In the genomic region with DNA sequence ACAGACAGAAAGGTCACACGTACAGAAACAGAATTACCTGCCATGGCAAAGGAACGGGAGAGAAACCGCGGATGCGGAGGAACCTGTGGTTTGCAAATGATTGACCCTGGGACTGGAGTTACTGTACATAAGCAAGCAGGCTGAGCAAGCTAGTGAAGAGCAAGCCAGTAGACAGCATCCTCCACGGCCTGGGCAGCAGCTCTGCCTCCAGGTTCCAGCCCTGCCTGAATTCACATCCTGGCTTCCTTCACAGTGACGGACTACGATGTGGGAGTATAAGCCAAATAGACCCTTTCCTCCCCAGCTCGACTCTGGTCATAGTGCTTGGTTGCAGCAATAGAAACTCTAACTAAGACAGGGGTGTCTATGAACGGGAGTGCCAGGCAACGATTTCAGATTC, we compare ENCODE assay signal across 13 mouse cellular contexts.
DNase-seq lines count a peak whose midpoint lies in the region; ATAC-seq and TF ChIP-seq lines count a peak whose summit lies in the region.
"Had no signal": no experiment of that assay in that cellular context is flagged by ENCODE, and none has a peak within 500 bp of the region (broad histone marks: within the 10 kb centered on the region; RNA-seq: fewer than 3 reads in every experiment).

No protein-coding gene starts in this region.

- no peak for TF ChIP-seq CTCF in left cerebral cortex, adult 2 months (IDR thresholded peaks at IDR 0.05)
- TF ChIP-seq CTCF in Patski (IDR thresholded peaks at IDR 0.05), result no peak

- H3K4me3 ChIP-seq in left cerebral cortex, adult 2 months, result peak overlapping the region; percentile 39
- no peak overlapping the region for H3K4me3 ChIP-seq in midbrain, embryonic 16.5 days (ENCODE audit: low read depth, low read length)
- H3K4me3 ChIP-seq: hindbrain, embryonic 12.5 days had no signal

- no peak overlapping the region for H3K9ac ChIP-seq in midbrain, embryonic 16.5 days (ENCODE audit: low read depth, low read length)
- H3K9ac ChIP-seq: hindbrain, embryonic 12.5 days had no signal

- H3K4me2 ChIP-seq in midbrain, embryonic 16.5 days (ENCODE audit: low read length), result no peak overlapping the region
- H3K4me2 ChIP-seq: hindbrain, embryonic 12.5 days had no signal

- POLR2A ChIA-PET in Patski (lab: Charles Lee), result interaction anchor here (0.7 kb wide), 1 partner anchor 166 kb away, joined by 3 read pairs; no protein-coding TSS in a partner anchor

- peak overlapping the region; percentile 53 for H3K27ac ChIP-seq in left cerebral cortex, adult 2 months
- no peak overlapping the region for H3K27ac ChIP-seq in midbrain, embryonic 16.5 days (ENCODE audit: low read length)
- H3K27ac ChIP-seq: hindbrain, embryonic 12.5 days had no signal

- H3K27me3 ChIP-seq in Patski, result no peaks in the 10 kb centered on the region
- no peaks in the 10 kb centered on the region for H3K27me3 ChIP-seq in midbrain, embryonic 16.5 days (ENCODE audit: control insufficient read depth, insufficient read depth, low read depth, low read length)
- H3K27me3 ChIP-seq: hindbrain, embryonic 12.5 days had no signal

- no peaks in the 10 kb centered on the region for H3K4me1 ChIP-seq in midbrain, embryonic 16.5 days (ENCODE audit: control insufficient read depth, insufficient read depth, low read length)
- H3K4me1 ChIP-seq: hindbrain, embryonic 12.5 days had no signal

- peak; percentile 71 for ATAC-seq in Patski
- no peak for ATAC-seq in midbrain, embryonic 16.5 days
- ATAC-seq: intestine, embryonic 16.5 days had no signal

- no peaks in the 10 kb centered on the region for H3K36me3 ChIP-seq in midbrain, embryonic 16.5 days (ENCODE audit: control insufficient read depth, insufficient read depth, low read length)
- H3K36me3 ChIP-seq: hindbrain, embryonic 12.5 days had no signal

- intact Hi-C loops in left cerebral cortex, adult 2 months (cut with DNase I), result no loop called here

- 93% methylated on average over 11 of the region's 11 CpGs for WGBS in midbrain, embryonic 16.5 days

- no peak for DNase-seq in left cerebral cortex, adult 2 months (ENCODE audit: extremely low spot score in 1 of 2, low spot score in 2 of 2)
- DNase-seq in left cerebral cortex, adult 11 months (ENCODE audit: low spot score), result no peak
- no peak for DNase-seq in Patski (ENCODE audit: low read depth, low spot score)
- DNase-seq in kidney, adult 18-20 months, result peak; percentile 29
- peak; percentile 26 to 38 for DNase-seq in kidney, postnatal 4 days
- no peak for DNase-seq in urinary bladder, postnatal 36 days (ENCODE audit: low spot score in 2 of 2)
- no peak for DNase-seq in urinary bladder, postnatal 4 days (ENCODE audit: low spot score in 2 of 2)
- DNase-seq: cerebellum, adult 18-20 months; embryo, embryonic 11 days; liver had no signal

- H3K9me3 ChIP-seq in midbrain, embryonic 16.5 days (replicated peaks; ENCODE audit: control insufficient read depth, low read length, poor library complexity, severe bottlenecking), result no peaks in the 10 kb centered on the region
- H3K9me3 ChIP-seq: hindbrain, embryonic 12.5 days had no signal

- in situ Hi-C loops in Patski (cut with MboI; ENCODE audit: low pct_unique_long_range_greater_than_20kb), result no loop called here

- CTCF ChIA-PET in Patski (lab: Charles Lee), result interaction anchor here (2.7 to 3.4 kb wide), 2 partner anchors 12 to 20 kb away, joined by 10 to 12 read pairs; no protein-coding TSS in a partner anchor

Comparison
In these comparisons a context has a peak if more than half of its experiments do, and no peak if none do; other contexts are left out.
1. DNase-seq: peak in kidney, adult 18-20 months (single experiment) and kidney, postnatal 4 days (2 of 2); none in left cerebral cortex, adult 2 months (0 of 2), left cerebral cortex, adult 11 months (single experiment), Patski (single experiment), urinary bladder, postnatal 36 days (0 of 2) and urinary bladder, postnatal 4 days (0 of 2).